Mouse (Mus musculus) cerebellum, adult 2 months (tissue): Measurements from ENCODE around the gene Irx3.

ENCODE experiments used
- CTCF ChIP-seq: fragments of 200-500 bp; IDR thresholded peaks from 2 replicates; pipeline ENCODE4 v1.5.1; 2011; ENCODE audit warnings: low read depth, mild to moderate bottlenecking, control low read depth, low read length, moderate library complexity, borderline replicate concordance; ENCODE audit not compliant: insufficient read depth
- POLR2A ChIP-seq: fragments of 200-500 bp; IDR thresholded peaks from 2 replicates; pipeline ENCODE4 v1.6.1; 2011; ENCODE audit warnings: low read length, control low read depth, borderline replicate concordance; ENCODE audit not compliant: insufficient read depth

DNA sequence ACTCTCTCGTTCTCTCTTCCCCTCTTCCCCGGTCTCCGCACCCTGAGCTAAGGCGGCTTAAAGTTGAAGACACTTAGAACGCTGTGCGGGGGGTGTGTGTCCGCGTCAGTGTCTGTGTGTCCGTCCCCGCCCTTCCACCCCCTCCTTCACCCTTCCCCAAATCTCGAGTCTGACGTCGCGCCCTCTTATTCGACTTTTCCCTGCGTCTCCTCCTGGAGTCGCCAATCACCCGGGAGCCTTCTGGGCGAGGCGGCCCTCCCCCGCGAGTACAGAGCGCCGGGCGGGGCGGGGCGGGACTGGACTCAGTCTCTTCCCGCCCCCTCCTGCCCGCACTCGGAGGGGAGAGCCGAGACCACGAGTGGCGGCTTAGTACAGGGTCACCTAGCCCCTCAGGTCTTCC lies at the start of gene Irx3:
- no peak for TF ChIP-seq CTCF
- 0 out of 2 replicates have a peak, but pooled peaks have one; percentile 1 for TF ChIP-seq POLR2A
